Mouse (Mus musculus) c-Kit-positive CD71-negative TER-119-negative erythroid progenitor cells, embryonic 14.5 days (primary cell): ENCODE data around the gene Gm6509.
"Not testable (repeated sequence)": the region's sequence is repeated elsewhere in the genome, so short reads cannot be mapped to it uniquely, and the experiment has no call there.

Source experiments
- DNase-seq: peaks from one replicate; pipeline ENCODE4 v3.0.0-alpha.2; 2013; ENCODE audit warnings: low read depth

The Gm6509 gene

DNA sequence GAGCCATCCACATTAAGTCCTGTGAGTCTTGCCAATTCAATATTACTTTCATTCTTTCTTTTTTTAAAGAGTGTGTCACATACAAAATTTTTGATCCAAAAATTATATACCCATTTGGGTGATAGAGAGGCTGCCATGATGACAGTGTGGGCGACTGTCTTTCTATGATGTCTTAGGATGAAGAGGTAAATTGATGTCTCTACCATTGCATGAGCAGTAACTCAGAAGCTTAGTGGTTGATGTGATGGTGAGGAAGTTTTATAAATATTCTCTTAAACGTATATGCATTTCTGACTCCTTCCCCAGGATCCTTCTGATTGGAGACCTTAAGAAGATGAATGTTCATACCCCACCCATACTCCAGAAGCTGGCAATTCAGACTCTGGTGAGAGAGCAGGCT lies at the start of gene Gm6509:
Gm6509 (plus strand) TSS at position 301 of the 400 bp plus-strand sequence.
- DNase-seq, result not testable (repeated sequence)

DNA sequence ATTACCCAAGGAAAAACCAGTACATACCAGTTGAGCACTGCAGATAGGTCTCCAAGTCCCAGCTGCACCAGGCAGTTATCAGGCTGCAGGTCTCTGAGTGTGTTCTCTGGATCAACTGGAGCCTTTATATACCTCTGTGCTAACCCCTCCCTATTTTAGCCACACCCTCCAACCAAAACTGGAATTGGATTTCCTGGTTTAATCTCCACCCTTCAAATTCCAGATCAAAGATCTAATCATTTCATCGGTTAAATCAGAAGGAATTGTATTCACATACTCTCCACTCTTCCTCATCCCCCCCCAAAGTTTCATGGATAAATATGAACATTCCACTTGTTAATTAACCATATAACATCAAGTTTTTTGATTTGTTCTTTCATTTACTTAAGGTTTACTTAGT lies 7.5 kb upstream of the Gm6509 start, which contains the start of gene Gm3147:
Gm3147 (minus strand) TSS at position 101 of the 400 bp plus-strand sequence.
- DNase-seq, result not testable (repeated sequence)

DNA sequence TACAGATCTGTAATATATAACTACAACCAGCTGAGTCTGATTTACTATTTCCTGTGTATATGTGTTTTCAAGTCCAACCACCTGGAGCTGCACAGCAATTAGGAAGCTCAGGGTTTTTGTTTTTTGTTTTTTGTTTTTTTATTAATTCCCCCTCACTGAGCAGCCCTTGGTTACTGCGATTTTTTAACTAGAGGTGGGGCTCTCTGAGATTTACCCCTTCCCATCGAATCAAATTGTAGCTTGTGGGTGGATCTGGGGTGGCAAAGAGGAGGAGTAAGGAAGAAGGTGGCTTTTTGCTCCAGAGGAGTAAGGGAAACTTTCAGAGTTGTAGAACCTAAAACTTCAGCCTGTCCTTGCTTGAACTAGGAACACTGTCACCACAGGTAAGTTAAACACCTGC lies 24.3 kb downstream of the Gm6509 start, which contains the start of gene Gm6205:
Gm6205 (plus strand) TSS at position 301 of the 400 bp plus-strand sequence.
- not testable (repeated sequence) for DNase-seq
